In genomic region chr15:98543341-98543740, GRCm38 (mm10) we compare ENCODE assay signal across 23 mouse cellular contexts. TPM values are rescaled to one million over a fixed set of nuclear protein-coding genes. Genes with fewer than 3 reads are reported as not detected.
"Had no signal": no experiment of that assay in that cellular context is flagged by ENCODE, and none has a peak within 500 bp of the region (broad histone marks: within the 10 kb centered on the region; RNA-seq: fewer than 3 reads in every experiment).

No protein-coding gene starts in this region.

- H3K4me3 ChIP-seq: layer of hippocampus, adult 2 months; liver, embryonic 13.5 days; lung, embryonic 15.5 days; megakaryocyte, embryonic 14.5 days; midbrain, embryonic 15.5 days; neural tube, embryonic 12.5 days had no signal

- H3K4me2 ChIP-seq: liver, embryonic 13.5 days; lung, embryonic 15.5 days; midbrain, embryonic 11.5 days; midbrain, embryonic 15.5 days; neural tube, embryonic 12.5 days had no signal

- H3K27me3 ChIP-seq: liver, embryonic 13.5 days; lung, embryonic 15.5 days; megakaryocyte, embryonic 14.5 days; midbrain, embryonic 15.5 days; neural tube, embryonic 12.5 days had no signal

- ATAC-seq: liver, postnatal 0 days; midbrain, embryonic 15.5 days had no signal

- DNase-seq: kidney, postnatal 10 days; kidney, postnatal 4 days; liver; liver, embryonic 13.5 days; liver, postnatal 0 days; lung, postnatal 14 days; spleen, adult 18-20 months; thymus, adult 18-20 months; thymus, postnatal 14 days had no signal

- H3K9ac ChIP-seq: liver, embryonic 13.5 days; liver, postnatal 0 days; lung, embryonic 15.5 days; midbrain, embryonic 15.5 days; neural tube, embryonic 12.5 days had no signal

- H3K4me1 ChIP-seq: lung, embryonic 15.5 days; midbrain, embryonic 15.5 days; neural tube, embryonic 12.5 days had no signal

- H3K9me3 ChIP-seq: liver, embryonic 13.5 days; lung, embryonic 15.5 days; megakaryocyte, embryonic 14.5 days; midbrain, embryonic 15.5 days; neural tube, embryonic 12.5 days had no signal

- H3K27ac ChIP-seq: layer of hippocampus, adult 2 months; liver, embryonic 13.5 days; lung, embryonic 15.5 days; macrophage; midbrain, embryonic 15.5 days; neural tube, embryonic 12.5 days had no signal

RNA-seq across cellular contexts. Expression of gene 4930415O20Rik, which starts 27.5 kb away (rescaled TPM):
- total RNA-seq: layer of hippocampus, adult 2 months; layer of hippocampus, postnatal 14 days; left cerebral cortex, adult 18-20 months; left cerebral cortex, postnatal 14 days; monocyte, adult 5-6 weeks; neutrophil, adult 5-6 weeks had no signal
- polyA plus RNA-seq: liver, embryonic 13.5 days; liver, postnatal 0 days; lung, embryonic 15.5 days; macrophage; neural tube, embryonic 12.5 days; stomach, embryonic 14.5 days had no signal

RNA-seq across cellular contexts. Expression of gene Olfr279, which starts 51.1 kb away (rescaled TPM):
- total RNA-seq: layer of hippocampus, adult 2 months; left cerebral cortex, adult 18-20 months; monocyte, adult 5-6 weeks; neutrophil, adult 5-6 weeks had no signal
- polyA plus RNA-seq: limb, embryonic 11.5 days; liver, embryonic 13.5 days; liver, postnatal 0 days; lung, embryonic 15.5 days; macrophage; midbrain, embryonic 11.5 days; midbrain, embryonic 15.5 days; neural tube, embryonic 12.5 days; stomach, embryonic 14.5 days had no signal
